Mouse (Mus musculus) spleen, adult 2 months (tissue): ENCODE results near the gene Bhlhb9. TPM values are rescaled to one million over a fixed set of nuclear protein-coding genes. Genes with fewer than 3 reads are reported as not detected.

Source experiments
- DNase-seq, 2 experiments: peaks; one replicate each; pipeline versions ENCODE4 v3.0.0 to v3.0.0-alpha.2; 2012 to 2021; ENCODE audit warnings: low spot score in 2 of 2, low read depth in 1 of 2
- H3K27ac ChIP-seq: fragments of 200-500 bp; 2 replicates; pipeline ENCODE4 v1.5.1; 2012; ENCODE audit warnings: low read length, inconsistent platforms; ENCODE audit not compliant: insufficient read depth
- H3K27me3 ChIP-seq: fragments of 200-500 bp; 2 replicates; pipeline ENCODE4 v1.6.1; 2012; ENCODE audit warnings: mild to moderate bottlenecking, moderate library complexity, low read length, inconsistent platforms; ENCODE audit not compliant: control insufficient read depth, insufficient read depth
- H3K36me3 ChIP-seq: fragments of 200-500 bp; 2 replicates; pipeline ENCODE4 v1.6.1; 2012; ENCODE audit warnings: mild to moderate bottlenecking, low read length, inconsistent platforms; ENCODE audit not compliant: control insufficient read depth, insufficient read depth
- H3K4me1 ChIP-seq: fragments of 200-500 bp; 2 replicates; pipeline ENCODE4 v1.6.1; 2011; ENCODE audit warnings: inconsistent platforms; ENCODE audit not compliant: control insufficient read depth, insufficient read depth, insufficient read length
- H3K4me3 ChIP-seq: fragments of 200-500 bp; 2 replicates; pipeline ENCODE4 v1.5.1; 2011; ENCODE audit warnings: mild to moderate bottlenecking, inconsistent platforms; ENCODE audit not compliant: insufficient read depth, insufficient read length; ENCODE audit errors: extremely low read depth
- CTCF ChIP-seq: fragments of 200-500 bp; IDR thresholded peaks from 2 replicates; pipeline ENCODE4 v1.5.1; 2011; ENCODE audit warnings: mild to moderate bottlenecking, inconsistent platforms; ENCODE audit not compliant: insufficient read depth, insufficient read length, insufficient replicate concordance; ENCODE audit errors: extremely low read depth
- POLR2A ChIP-seq: fragments of 200-500 bp; IDR thresholded peaks from 2 replicates; pipeline ENCODE4 v1.6.1; 2011; ENCODE audit warnings: low read depth, low read length, inconsistent platforms
- WGBS: fragments of 180-500 bp; shearing (Covaris S2); methylation state at CpG from one replicate; pipeline ENCODE4 v1.1.7; 2018; 5-methylcytosine and 5-hydroxymethylcytosine counted together
- polyA plus RNA-seq: library from polyadenylated mRNA; depleted of rRNA; stranded (reverse); fragments of >200 nt; gene quantifications from 2 replicates; pipeline ENCODE4 v1.2.3, GENCODE M21; 2012

Gene Bhlhb9
- polyA plus RNA-seq, 1 experiment = 1.4 TPM

- DNase-seq = no peak
- 80% methylated on average over 1 of the region's 1 CpGs for WGBS
- no peak for TF ChIP-seq POLR2A
- no peak for TF ChIP-seq CTCF
- Histone ChIP-seq H3K4me1 (no peaks in the 10 kb centered on the region), H3K36me3 (no peaks in the 10 kb centered on the region), H3K4me3 (no peak overlapping the region), H3K27me3 (no peaks in the 10 kb centered on the region), H3K27ac (no peak overlapping the region)
Measured at GRCm38 (mm10) chrX:135876679-135877078, 79.3 kb downstream of the Bhlhb9 start.

DNA sequence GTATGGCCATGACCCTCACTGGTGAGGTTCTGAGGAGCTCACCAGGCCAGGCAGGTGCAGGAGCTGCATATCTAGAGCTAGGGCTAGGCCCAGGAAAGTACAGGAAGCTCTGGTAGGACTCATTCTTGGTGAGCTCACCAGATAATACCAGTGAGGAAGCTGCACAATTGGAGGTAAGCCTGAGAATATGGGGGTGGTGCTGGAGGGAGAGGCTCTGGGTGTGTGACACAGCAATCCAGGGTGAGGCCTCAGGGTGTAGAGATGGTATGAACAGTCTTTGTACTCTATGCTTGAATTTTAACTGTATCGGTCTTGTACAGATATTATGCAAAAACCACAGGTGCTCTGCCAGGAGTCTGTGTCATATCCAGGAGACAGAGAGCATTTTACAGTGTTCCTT lies 82.2 kb downstream of the Bhlhb9 start:
- Histone ChIP-seq H3K27ac (no peak overlapping the region), H3K27me3 (no peaks in the 10 kb centered on the region), H3K36me3 (no peaks in the 10 kb centered on the region), H3K4me1 (no peaks in the 10 kb centered on the region), H3K4me3 (no peak overlapping the region)
- no peak for DNase-seq
- 84% methylated on average over 1 of the region's 1 CpGs for WGBS
- TF ChIP-seq CTCF (no peak), POLR2A (no peak)

DNA sequence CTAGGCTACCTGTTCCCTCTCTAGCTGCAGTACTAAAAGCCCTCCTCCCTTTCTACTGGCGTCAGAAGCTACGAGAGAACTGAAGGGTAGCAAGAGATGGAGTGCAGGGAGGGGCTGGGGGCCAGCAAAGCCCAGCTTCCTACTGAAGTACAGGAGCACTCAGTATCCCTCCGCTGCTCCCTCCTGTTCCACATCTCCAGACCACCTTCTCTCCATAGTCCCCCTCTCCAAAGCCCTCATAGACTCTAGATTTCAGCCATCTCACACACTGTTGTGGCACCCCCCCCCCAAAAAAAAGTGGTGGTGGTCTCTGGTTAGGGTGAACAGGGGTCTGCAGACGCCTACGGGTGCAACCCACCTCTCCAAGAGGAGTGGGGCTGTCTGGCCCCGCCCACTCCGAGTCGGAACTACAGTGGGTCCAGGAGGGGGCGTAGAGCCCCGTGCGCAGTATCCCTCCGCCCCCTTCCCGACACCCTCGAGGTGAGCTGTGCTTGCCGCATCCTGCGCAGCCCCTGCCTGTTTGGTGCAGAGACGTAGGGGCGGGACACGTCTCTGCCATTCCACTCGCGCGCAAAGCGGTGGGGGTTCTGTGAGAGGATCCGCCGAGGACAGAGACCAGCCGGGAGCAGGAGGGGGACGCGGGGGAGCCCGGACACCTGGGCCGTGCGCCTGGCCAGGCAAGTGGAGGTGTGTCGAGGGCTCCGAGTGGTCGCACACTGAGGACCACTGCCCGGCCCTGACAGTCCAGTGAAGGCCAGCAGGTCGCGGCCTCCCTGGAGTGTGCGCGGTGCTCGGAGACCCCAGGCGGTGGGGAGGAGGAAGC lies 88.2 kb downstream of the Bhlhb9 start:
- DNase-seq = peak; percentile 29 to 43
- peak overlapping the region; percentile 72 for H3K4me3 ChIP-seq
- no peak for TF ChIP-seq POLR2A
- no peak for TF ChIP-seq CTCF
- H3K4me1 ChIP-seq = no peaks in the 10 kb centered on the region
- no peaks in the 10 kb centered on the region; the same call in 1 of the 2 replicates for H3K36me3 ChIP-seq
- H3K27me3 ChIP-seq = no peaks in the 10 kb centered on the region
- 30% methylated on average over 40 of the region's 41 CpGs for WGBS
- no peak overlapping the region; the same call in 1 of the 2 replicates for H3K27ac ChIP-seq

DNA sequence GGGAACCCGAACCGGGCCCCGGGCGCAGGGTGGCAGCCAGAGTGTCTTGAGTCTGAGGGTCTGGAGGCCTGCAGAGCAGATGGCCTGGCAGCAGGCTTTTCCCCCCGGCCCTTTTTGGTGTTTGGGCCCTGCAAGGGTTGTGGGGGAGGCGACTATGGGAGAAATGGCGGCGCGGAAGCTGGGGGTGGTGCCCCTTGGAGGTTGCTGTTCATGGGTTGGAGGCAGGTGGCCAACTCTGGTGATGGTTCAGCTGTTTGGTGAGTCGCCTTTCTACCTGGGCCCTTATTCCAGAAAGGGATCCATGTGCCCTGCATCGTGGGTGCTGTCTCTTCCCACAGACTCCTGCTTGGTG lies 88.8 kb downstream of the Bhlhb9 start:
- H3K36me3 ChIP-seq = no peaks in the 10 kb centered on the region; the same call in 1 of the 2 replicates
- TF ChIP-seq CTCF = no peak
- no peak for TF ChIP-seq POLR2A
- H3K4me3 ChIP-seq = peak overlapping the region; percentile 72
- H3K27me3 ChIP-seq = no peaks in the 10 kb centered on the region
- WGBS = 41% methylated on average over 7 of the region's 11 CpGs
- H3K27ac ChIP-seq = no peak overlapping the region; the same call in 1 of the 2 replicates
- peak in 1 of 2 experiments; percentile 7 for DNase-seq
- H3K4me1 ChIP-seq = no peaks in the 10 kb centered on the region

GRCm38 (mm10) chrX:135916580-135916979 lies 119.2 kb downstream of the Bhlhb9 start:
- no peak for DNase-seq
- H3K27me3 ChIP-seq = no peaks in the 10 kb centered on the region
- no peak overlapping the region for H3K27ac ChIP-seq
- no peaks in the 10 kb centered on the region for H3K4me1 ChIP-seq
- WGBS = 87% methylated on average over 4 of the region's 4 CpGs
- H3K36me3 ChIP-seq = no peaks in the 10 kb centered on the region
- TF ChIP-seq POLR2A (no peak), CTCF (no peak)
- no peak overlapping the region for H3K4me3 ChIP-seq

DNA sequence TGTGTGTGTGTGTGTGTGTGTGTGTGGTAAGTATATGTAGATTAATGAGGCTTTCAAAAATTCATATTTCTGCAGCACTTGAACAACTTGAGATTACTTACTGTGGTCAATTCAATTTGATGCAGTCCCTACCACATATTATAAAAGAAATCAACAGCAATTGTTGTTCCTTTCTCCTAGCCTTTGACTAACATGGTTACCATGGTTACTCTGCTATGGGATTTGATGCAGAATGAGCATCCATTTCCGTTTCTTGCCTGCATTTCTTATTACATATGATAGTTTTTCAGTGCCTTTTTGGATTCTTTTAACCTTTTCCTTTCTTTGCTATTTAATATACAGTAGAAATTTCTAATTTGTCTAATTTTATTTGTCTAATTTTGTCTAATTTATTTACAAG lies 119.7 kb downstream of the Bhlhb9 start:
- Histone ChIP-seq H3K27ac (no peak overlapping the region), H3K36me3 (no peaks in the 10 kb centered on the region), H3K4me1 (no peaks in the 10 kb centered on the region), H3K4me3 (no peak overlapping the region), H3K27me3 (no peaks in the 10 kb centered on the region)
- 80% methylated on average over 1 of the region's 1 CpGs for WGBS
- no peak for TF ChIP-seq CTCF
- no peak for TF ChIP-seq POLR2A
- no peak for DNase-seq

DNA sequence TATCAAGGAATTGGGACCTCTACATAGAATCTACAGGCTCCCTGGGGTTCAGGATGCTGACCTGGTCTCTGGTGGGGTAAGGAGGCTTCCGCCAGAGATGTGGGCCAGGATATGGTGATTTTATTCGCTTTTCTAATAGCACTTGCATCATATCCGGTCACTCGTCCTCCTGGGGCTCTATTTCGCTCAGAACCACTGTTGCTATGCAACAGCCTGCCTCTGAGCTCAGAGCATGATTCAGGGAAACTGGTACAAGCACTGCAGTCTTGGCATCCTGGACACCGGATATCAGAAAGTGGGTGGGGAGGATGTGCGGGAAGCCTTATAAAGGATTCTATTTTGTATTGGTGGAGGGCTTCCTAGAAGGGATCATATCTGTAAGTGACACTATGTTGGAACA lies 124.8 kb downstream of the Bhlhb9 start:
- Histone ChIP-seq H3K27ac (no peak overlapping the region), H3K4me3 (no peak overlapping the region), H3K27me3 (no peaks in the 10 kb centered on the region), H3K36me3 (no peaks in the 10 kb centered on the region), H3K4me1 (no peaks in the 10 kb centered on the region)
- 86% methylated on average over 7 of the region's 7 CpGs for WGBS
- no peak for DNase-seq
- TF ChIP-seq POLR2A (no peak), CTCF (no peak)
